Mouse (Mus musculus) stomach, postnatal 0 days (tissue): ENCODE measurements around the gene Arap1.

Experiments
- CTCF ChIP-seq: IDR thresholded peaks from 2 replicates; pipeline ENCODE4 v1.5.1; 2016; ENCODE audit warnings: antibody characterized with exemption, low read depth, mild to moderate bottlenecking, moderate library complexity
- EP300 ChIP-seq: optimal IDR thresholded peaks from 2 replicates; pipeline ENCODE3; 2016; ENCODE audit warnings: antibody characterized with exemption

DNA sequence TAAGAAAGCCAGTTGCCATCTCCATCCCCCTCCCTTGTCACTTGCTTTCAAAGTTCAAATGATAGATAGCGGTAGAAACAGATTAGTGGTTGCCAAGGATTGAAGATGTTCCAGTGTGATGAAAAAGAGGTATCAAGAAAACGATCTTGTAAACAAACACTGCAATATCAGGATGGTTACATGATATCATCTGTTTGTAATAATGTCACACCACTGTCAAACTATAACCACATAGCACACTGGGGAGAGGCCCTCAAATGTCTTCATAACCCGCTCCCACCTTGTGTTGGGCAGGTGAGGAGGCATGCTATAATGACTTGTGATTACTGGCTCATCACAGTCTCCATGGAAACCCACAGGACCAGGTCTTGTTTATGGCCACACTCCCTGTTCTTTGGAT lies 49.5 kb upstream of the Arap1 start:
- TF ChIP-seq EP300 (no peak), CTCF (no peak)
